ENCODE assay signal across 27 mouse cellular contexts in genomic region chr11:71729287-71729686, GRCm38 (mm10). TPM values are rescaled to one million over a fixed set of nuclear protein-coding genes. Genes with fewer than 3 reads are reported as not detected.
DNase-seq lines count a peak whose midpoint lies in the region; ATAC-seq and TF ChIP-seq lines count a peak whose summit lies in the region.
"Had no signal": no experiment of that assay in that cellular context is flagged by ENCODE, and none has a peak within 500 bp of the region (broad histone marks: within the 10 kb centered on the region; RNA-seq: fewer than 3 reads in every experiment).

No protein-coding gene starts in this region.

- H3K27me3 ChIP-seq in forebrain, postnatal 0 days (ENCODE audit: insufficient read depth, low read length): no peaks in the 10 kb centered on the region
- H3K27me3 ChIP-seq in forebrain, embryonic 10.5 days (ENCODE audit: poor library complexity, severe bottlenecking): no peaks in the 10 kb centered on the region
- H3K27me3 ChIP-seq in midbrain, postnatal 0 days (ENCODE audit: insufficient read depth, low read length): no peaks in the 10 kb centered on the region
- no peaks in the 10 kb centered on the region for H3K27me3 ChIP-seq in hindbrain, postnatal 0 days (ENCODE audit: insufficient read depth, low read length)
- H3K27me3 ChIP-seq: embryonic facial prominence, embryonic 12.5 days; embryonic facial prominence, embryonic 15.5 days; forebrain, embryonic 12.5 days; heart, embryonic 12.5 days; Patski had no signal

- no peak overlapping the region for H3K4me2 ChIP-seq in forebrain, postnatal 0 days (ENCODE audit: low read depth)
- H3K4me2 ChIP-seq in midbrain, postnatal 0 days (ENCODE audit: low read depth, low read length, poor library complexity, severe bottlenecking): no peak overlapping the region
- H3K4me2 ChIP-seq in hindbrain, postnatal 0 days (ENCODE audit: low read depth, low read length): no peak overlapping the region
- H3K4me2 ChIP-seq: embryonic facial prominence, embryonic 12.5 days; embryonic facial prominence, embryonic 15.5 days; forebrain, embryonic 12.5 days; heart, embryonic 12.5 days; heart, embryonic 15.5 days; hindbrain, embryonic 14.5 days had no signal

- no peak overlapping the region for H3K4me3 ChIP-seq in forebrain, postnatal 0 days (ENCODE audit: low read depth, low read length)
- H3K4me3 ChIP-seq in forebrain, embryonic 10.5 days: no peak overlapping the region
- no peak overlapping the region for H3K4me3 ChIP-seq in midbrain, postnatal 0 days (ENCODE audit: low read depth, low read length)
- H3K4me3 ChIP-seq in hindbrain, postnatal 0 days (ENCODE audit: low read length): no peak overlapping the region
- H3K4me3 ChIP-seq: embryonic facial prominence, embryonic 12.5 days; embryonic facial prominence, embryonic 15.5 days; forebrain, embryonic 12.5 days; heart, embryonic 12.5 days; heart, embryonic 15.5 days had no signal

- peak; percentile 40; the same call in 1 of the 2 replicates for ATAC-seq in forebrain, postnatal 0 days
- no peak for ATAC-seq in midbrain, postnatal 0 days (ENCODE audit: low FRiP score)
- no peak for ATAC-seq in hindbrain, postnatal 0 days
- ATAC-seq: Patski had no signal

- no peak overlapping the region for H3K9ac ChIP-seq in forebrain, postnatal 0 days
- no peak overlapping the region for H3K9ac ChIP-seq in midbrain, postnatal 0 days (replicated peaks; ENCODE audit: low read length, poor library complexity, severe bottlenecking)
- no peak overlapping the region for H3K9ac ChIP-seq in hindbrain, postnatal 0 days (replicated peaks; ENCODE audit: low read length)
- H3K9ac ChIP-seq: embryonic facial prominence, embryonic 12.5 days; embryonic facial prominence, embryonic 15.5 days; forebrain, embryonic 12.5 days; heart, embryonic 12.5 days; heart, embryonic 15.5 days; hindbrain, embryonic 14.5 days had no signal

- no peak overlapping the region for H3K27ac ChIP-seq in forebrain, postnatal 0 days (ENCODE audit: low read depth, low read length)
- H3K27ac ChIP-seq in forebrain, embryonic 10.5 days: no peak overlapping the region
- H3K27ac ChIP-seq in midbrain, postnatal 0 days (ENCODE audit: low read depth, low read length): no peak overlapping the region
- H3K27ac ChIP-seq in hindbrain, postnatal 0 days: no peak overlapping the region
- H3K27ac ChIP-seq: embryonic facial prominence, embryonic 12.5 days; embryonic facial prominence, embryonic 15.5 days; forebrain, embryonic 12.5 days; heart, embryonic 15.5 days; hindbrain, embryonic 14.5 days had no signal

- no peak for DNase-seq in forebrain, postnatal 0 days
- no peak for DNase-seq in forebrain, embryonic 10.5 days (ENCODE audit: extremely low spot score, low spot score)
- peak; percentile 32 for DNase-seq in retina, postnatal 1 day
- DNase-seq in retina, embryonic 14.5 days (ENCODE audit: low spot score): no peak
- peak; percentile 18 for DNase-seq in midbrain, postnatal 0 days (ENCODE audit: low spot score)
- DNase-seq in hindbrain, postnatal 0 days (ENCODE audit: low spot score): no peak
- DNase-seq: adrenal gland, postnatal 10 days; adrenal gland, postnatal 36 days; B cell, adult 2 months; cerebellum, adult 11 months; cerebellum, adult 2 months; cerebellum, adult 9-11 months; cerebellum, postnatal 25 days; gastrocnemius, postnatal 25 days; heart, adult 18-20 months; heart, postnatal 10 days; heart, postnatal 4 days had no signal

- no peaks in the 10 kb centered on the region for H3K9me3 ChIP-seq in forebrain, postnatal 0 days (ENCODE audit: low read length)
- H3K9me3 ChIP-seq in forebrain, embryonic 10.5 days: no peaks in the 10 kb centered on the region
- no peaks in the 10 kb centered on the region for H3K9me3 ChIP-seq in midbrain, postnatal 0 days (ENCODE audit: low read length)
- no peaks in the 10 kb centered on the region for H3K9me3 ChIP-seq in hindbrain, postnatal 0 days (ENCODE audit: low read length)
- H3K9me3 ChIP-seq: embryonic facial prominence, embryonic 12.5 days; embryonic facial prominence, embryonic 15.5 days; forebrain, embryonic 12.5 days; heart, embryonic 12.5 days; heart, embryonic 15.5 days had no signal

- no peak for TF ChIP-seq CTCF in forebrain, postnatal 0 days (IDR thresholded peaks at IDR 0.05; ENCODE audit: low read depth)
- no peak for TF ChIP-seq CTCF in midbrain, postnatal 0 days (IDR thresholded peaks at IDR 0.05)
- TF ChIP-seq CTCF in hindbrain, postnatal 0 days (IDR thresholded peaks at IDR 0.05; ENCODE audit: low read depth): no peak

- 38% methylated on average over 3 of the region's 3 CpGs for WGBS in forebrain, postnatal 0 days
- 58% methylated on average over 3 of the region's 3 CpGs for WGBS in forebrain, embryonic 10.5 days
- 29% methylated on average over 3 of the region's 3 CpGs for whole genome bisulfite sequencing in midbrain, postnatal 0 days
- WGBS in hindbrain, postnatal 0 days: 49% methylated on average over 3 of the region's 3 CpGs

- no peaks in the 10 kb centered on the region for H3K4me1 ChIP-seq in forebrain, postnatal 0 days (ENCODE audit: insufficient read depth)
- H3K4me1 ChIP-seq in forebrain, embryonic 10.5 days: peaks cover 16% of the 10 kb centered on the region
- H3K4me1 ChIP-seq in midbrain, postnatal 0 days (ENCODE audit: insufficient read depth, low read length): no peaks in the 10 kb centered on the region
- 0 out of 2 replicates have a peak, but pooled peaks cover 3% of the 10 kb centered on the region for H3K4me1 ChIP-seq in hindbrain, postnatal 0 days (ENCODE audit: insufficient read depth, low read length)
- H3K4me1 ChIP-seq: embryonic facial prominence, embryonic 12.5 days; embryonic facial prominence, embryonic 15.5 days; heart, embryonic 12.5 days; heart, embryonic 15.5 days had no signal

- H3K36me3 ChIP-seq in forebrain, postnatal 0 days (ENCODE audit: insufficient read depth): no peaks in the 10 kb centered on the region
- no peaks in the 10 kb centered on the region for H3K36me3 ChIP-seq in forebrain, embryonic 10.5 days (replicated peaks)
- no peaks in the 10 kb centered on the region for H3K36me3 ChIP-seq in midbrain, postnatal 0 days (ENCODE audit: insufficient read depth, low read length)
- no peaks in the 10 kb centered on the region for H3K36me3 ChIP-seq in hindbrain, postnatal 0 days (ENCODE audit: insufficient read depth, low read length)
- H3K36me3 ChIP-seq: embryonic facial prominence, embryonic 12.5 days; embryonic facial prominence, embryonic 15.5 days; forebrain, embryonic 12.5 days; G1E; heart, embryonic 12.5 days; heart, embryonic 15.5 days had no signal

RNA-seq across cellular contexts. Expression of gene Wscd1, which starts 20.4 kb away (rescaled TPM):
- 91.6 and 96.7 TPM in 2 replicates for total RNA-seq in forebrain, postnatal 0 days (2014; rRNA removed)
- 46.7 and 63.1 TPM in 2 replicates for polyA plus RNA-seq in forebrain, postnatal 0 days (2015; fragmentation: Nextera tagmentation; extraction: Ambion mirVana)
- polyA plus RNA-seq in forebrain, embryonic 10.5 days (2016; fragmentation: Nextera tagmentation; extraction: Ambion mirVana): 41.0 and 47.5 TPM in 2 replicates
- total RNA-seq in midbrain, postnatal 0 days (2014; rRNA removed): 143 and 167 TPM in 2 replicates
- 81.5 and 82.4 TPM in 2 replicates for polyA plus RNA-seq in midbrain, postnatal 0 days (2015; fragmentation: Nextera tagmentation; extraction: Ambion mirVana)
- 188 and 209 TPM in 2 replicates for total RNA-seq in hindbrain, postnatal 0 days (2014; rRNA removed)
- polyA plus RNA-seq in hindbrain, postnatal 0 days (2015; fragmentation: Nextera tagmentation; extraction: Ambion mirVana): 83.8 and 94.5 TPM in 2 replicates
- total RNA-seq: CH12.LX; common myeloid progenitor, adult 5-6 weeks had no signal
- polyA plus RNA-seq: G1E had no signal

Comparison
In these comparisons a context has a peak if more than half of its experiments do, and no peak if none do; other contexts are left out.
1. DNase-seq: peak in retina, postnatal 1 day (single experiment) and midbrain, postnatal 0 days (single experiment); none in forebrain, postnatal 0 days (single experiment), forebrain, embryonic 10.5 days (single experiment), retina, embryonic 14.5 days (single experiment) and hindbrain, postnatal 0 days (single experiment).